ENCODE assay signal across 9 mouse cellular contexts in genomic region chr12:16731121-16731741, GRCm38 (mm10).
DNase-seq lines count a peak whose midpoint lies in the region; ATAC-seq and TF ChIP-seq lines count a peak whose summit lies in the region.
"Had no signal": no experiment of that assay in that cellular context is flagged by ENCODE, and none has a peak within 500 bp of the region (broad histone marks: within the 10 kb centered on the region; RNA-seq: fewer than 3 reads in every experiment).

No protein-coding gene starts in this region.

- no peaks in the 10 kb centered on the region for H3K27me3 ChIP-seq in neural tube, embryonic 12.5 days (replicated peaks)
- no peaks in the 10 kb centered on the region for H3K27me3 ChIP-seq in limb, embryonic 14.5 days (ENCODE audit: control insufficient read depth, insufficient read depth, low read length)
- H3K27me3 ChIP-seq in stomach, embryonic 15.5 days (replicated peaks) = no peaks in the 10 kb centered on the region
- H3K27me3 ChIP-seq: Patski had no signal

- DNase-seq in neural tube, embryonic 10.5 days (ENCODE audit: extremely low spot score, low spot score) = no peak
- peak; percentile 11 to 27 for DNase-seq in frontal cortex, postnatal 14 days (ENCODE audit: low spot score in 2 of 2)
- DNase-seq in kidney, adult 11 months = peak; percentile 55
- DNase-seq in limb, embryonic 14.5 days (ENCODE audit: low spot score) = peak; percentile 40
- no peak for DNase-seq in gastrocnemius, adult 18-20 months (ENCODE audit: low spot score)
- no peak for DNase-seq in cerebellum, adult 8-10 months

- TF ChIP-seq POLR2A in limb, embryonic 14.5 days (IDR thresholded peaks at IDR 0.05; ENCODE audit: borderline replicate concordance, extremely low read depth, insufficient read depth, insufficient read length) = no peak

- no peaks in the 10 kb centered on the region for H3K9me3 ChIP-seq in neural tube, embryonic 12.5 days
- no peaks in the 10 kb centered on the region for H3K9me3 ChIP-seq in limb, embryonic 14.5 days (ENCODE audit: control insufficient read depth, low read length)
- no peaks in the 10 kb centered on the region for H3K9me3 ChIP-seq in stomach, embryonic 15.5 days

- H3K9ac ChIP-seq in neural tube, embryonic 12.5 days = no peak overlapping the region
- H3K9ac ChIP-seq in limb, embryonic 14.5 days (ENCODE audit: low read depth, low read length, severe bottlenecking) = no peak overlapping the region
- no peak overlapping the region for H3K9ac ChIP-seq in stomach, embryonic 15.5 days

- H3K4me3 ChIP-seq in neural tube, embryonic 12.5 days = no peak overlapping the region
- no peak overlapping the region for H3K4me3 ChIP-seq in limb, embryonic 14.5 days (replicated peaks; ENCODE audit: low read length)
- H3K4me3 ChIP-seq in stomach, embryonic 15.5 days (replicated peaks) = no peak overlapping the region

- peaks cover 12% of the 10 kb centered on the region for H3K4me1 ChIP-seq in neural tube, embryonic 12.5 days
- H3K4me1 ChIP-seq in limb, embryonic 14.5 days (ENCODE audit: control insufficient read depth, insufficient read depth, low read length) = peaks cover 6% of the 10 kb centered on the region
- peaks cover 6% of the 10 kb centered on the region; the same call in 1 of the 2 replicates for H3K4me1 ChIP-seq in stomach, embryonic 15.5 days

- ATAC-seq in neural tube, embryonic 12.5 days (ENCODE audit: low FRiP score, low read depth) = peak; percentile 38; the same call in 1 of the 2 replicates
- ATAC-seq in limb, embryonic 14.5 days (ENCODE audit: low FRiP score, low read depth) = no peak
- ATAC-seq in stomach, embryonic 15.5 days (ENCODE audit: insufficient read depth, low FRiP score, low read depth) = peak; percentile 32; the same call in 1 of the 2 replicates
- ATAC-seq: Patski had no signal

- H3K4me2 ChIP-seq in neural tube, embryonic 12.5 days (replicated peaks) = peak overlapping the region; percentile 18; the same call in 1 of the 2 replicates
- peak overlapping the region; percentile 25 for H3K4me2 ChIP-seq in limb, embryonic 14.5 days (replicated peaks; ENCODE audit: low read depth, low read length, severe bottlenecking)
- H3K4me2 ChIP-seq in stomach, embryonic 15.5 days = peak overlapping the region; percentile 16; the same call in 1 of the 2 replicates

- no peaks in the 10 kb centered on the region for H3K36me3 ChIP-seq in neural tube, embryonic 12.5 days
- H3K36me3 ChIP-seq in limb, embryonic 14.5 days (ENCODE audit: control insufficient read depth, insufficient read depth, low read length) = no peaks in the 10 kb centered on the region
- no peaks in the 10 kb centered on the region for H3K36me3 ChIP-seq in stomach, embryonic 15.5 days

- WGBS in neural tube, embryonic 12.5 days = 9% methylated on average over 6 of the region's 11 CpGs
- WGBS in limb, embryonic 14.5 days = 18% methylated on average over 11 of the region's 11 CpGs
- WGBS in stomach, embryonic 15.5 days = 50% methylated on average over 11 of the region's 11 CpGs

- no peak overlapping the region for H3K27ac ChIP-seq in neural tube, embryonic 12.5 days
- no peak overlapping the region for H3K27ac ChIP-seq in limb, embryonic 14.5 days (replicated peaks; ENCODE audit: low read depth, low read length)
- peak overlapping the region; percentile 40; the same call in 1 of the 2 replicates for H3K27ac ChIP-seq in stomach, embryonic 15.5 days

Comparison
In these comparisons a context has a peak if more than half of its experiments do, and no peak if none do; other contexts are left out.
1. DNase-seq: peak in frontal cortex, postnatal 14 days (2 of 2), kidney, adult 11 months (single experiment) and limb, embryonic 14.5 days (single experiment); none in neural tube, embryonic 10.5 days (single experiment), gastrocnemius, adult 18-20 months (single experiment) and cerebellum, adult 8-10 months (single experiment).
2. Peak in every context shown above with its lines, with median percentiles within 50 percentile points of each other: H3K4me2 ChIP-seq.